Mouse (Mus musculus) hindbrain, embryonic 15.5 days (tissue): ENCODE data around the gene Esd. TPM values are rescaled to one million over a fixed set of nuclear protein-coding genes. Genes with fewer than 3 reads are reported as not detected.

ENCODE experiments used
- ATAC-seq: fragments of 200-750 bp; cut with Nextera tagmentation; 2 replicates; pipeline ENCODE4 v1.8.0; 2017; ENCODE audit warnings: low read depth, moderate number of reproducible peaks, moderate TSS enrichment; ENCODE audit not compliant: low FRiP score
- H3K27ac ChIP-seq: fragments of 300-500 bp; sonication (generic); replicated peaks from 2 replicates; pipeline ENCODE4 v1.5.1; 2015; ENCODE audit warnings: mild to moderate bottlenecking, inconsistent platforms
- H3K27me3 ChIP-seq: fragments of 300-500 bp; sonication (generic); 2 replicates; pipeline ENCODE4 v1.6.1; 2015; ENCODE audit warnings: control low read depth, inconsistent platforms
- H3K36me3 ChIP-seq: fragments of 300-500 bp; sonication (generic); 2 replicates; pipeline ENCODE4 v1.6.1; 2015; ENCODE audit warnings: control low read depth, inconsistent platforms
- H3K4me1 ChIP-seq: fragments of 300-500 bp; sonication (generic); replicated peaks from 2 replicates; pipeline ENCODE4 v1.6.1; 2015; ENCODE audit warnings: control low read depth, inconsistent platforms
- H3K4me2 ChIP-seq: fragments of 300-500 bp; sonication (generic); 2 replicates; pipeline ENCODE4 v1.6.1; 2015; ENCODE audit warnings: moderate library complexity, mild to moderate bottlenecking, inconsistent platforms
- H3K4me3 ChIP-seq: fragments of 300-500 bp; sonication (generic); 2 replicates; pipeline ENCODE4 v1.5.1; 2015; ENCODE audit warnings: mild to moderate bottlenecking, inconsistent platforms
- H3K9ac ChIP-seq: fragments of 300-500 bp; sonication (generic); 2 replicates; pipeline ENCODE4 v1.6.1; 2015; ENCODE audit warnings: inconsistent platforms
- H3K9me3 ChIP-seq: fragments of 300-500 bp; sonication (generic); 2 replicates; pipeline ENCODE4 v1.6.1; 2016; ENCODE audit warnings: control low read depth, inconsistent platforms
- WGBS: fragments of 180-500 bp; shearing (Covaris S2); methylation state at CpG from one replicate; pipeline ENCODE4 v1.1.7; 2015; 5-methylcytosine and 5-hydroxymethylcytosine counted together
- polyA plus RNA-seq: library from polyadenylated mRNA; unstranded; fragments of >200 nt; fragmentation: Nextera tagmentation; extraction: Ambion mirVana; gene quantifications from 2 replicates; pipeline ENCODE4 v1.2.1, GENCODE M21; 2015

The Esd gene
- polyA plus RNA-seq, 1 experiment from 2014 or later = 218 TPM

DNA sequence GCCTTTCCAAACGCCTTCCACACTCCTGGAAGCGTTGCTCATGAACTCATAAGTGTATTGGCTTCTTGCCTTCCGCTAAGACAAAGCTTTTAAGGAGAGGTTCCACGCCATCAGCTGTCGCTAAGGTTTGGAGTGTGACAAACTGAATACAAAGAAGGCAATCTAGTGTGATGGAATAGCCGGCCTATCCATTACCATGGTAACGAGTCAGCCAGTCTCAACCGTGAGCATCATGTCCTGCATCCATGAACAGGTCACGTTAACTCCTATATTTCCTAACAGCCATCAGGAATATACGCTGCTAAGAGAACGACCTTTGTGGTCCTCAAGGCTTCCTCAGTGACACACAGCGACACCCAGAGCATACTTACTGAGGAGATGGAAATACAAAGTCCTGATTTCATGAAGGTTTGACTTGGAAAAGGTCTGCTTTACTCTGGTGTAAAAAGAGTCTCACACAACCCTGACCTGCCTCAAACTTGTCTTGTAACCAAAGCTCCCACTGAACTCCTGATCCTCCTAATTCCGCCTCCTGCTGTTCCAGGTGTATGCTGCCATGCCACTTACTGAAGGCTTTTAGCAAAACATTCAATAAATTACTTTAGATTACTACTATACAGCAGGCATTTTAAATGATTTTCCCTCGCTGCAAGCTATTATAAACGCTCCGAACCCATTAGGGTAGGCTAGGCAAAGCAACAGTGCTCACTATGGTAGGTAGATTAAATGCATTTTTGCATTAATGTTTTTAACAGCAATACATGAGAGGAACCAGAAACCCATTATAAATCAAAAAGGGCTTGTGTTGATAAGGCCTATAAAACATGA, 66.2 kb downstream of the Esd start:
- Histone ChIP-seq H3K36me3 (peaks cover 24% of the 10 kb centered on the region), H3K4me2 (no peak overlapping the region), H3K27me3 (no peaks in the 10 kb centered on the region), H3K4me1 (peaks cover 22% of the 10 kb centered on the region), H3K9ac (no peak overlapping the region), H3K9me3 (no peaks in the 10 kb centered on the region), H3K27ac (peak overlapping the region; percentile 71), H3K4me3 (no peak overlapping the region)
- ATAC-seq = peak; percentile 91
- 30% methylated on average over 16 of the region's 16 CpGs for WGBS

Other genes starting within 250 kb of the Esd start
- 3.3 and 3.4 TPM in 2 replicates for gene Htr2a, start 91.5 kb upstream of the Esd start, polyA plus RNA-seq
- gene Lrch1, start 215.6 kb downstream of the Esd start, polyA plus RNA-seq = 17.4 and 20.2 TPM in 2 replicates